Mouse (Mus musculus) bone marrow, adult 2 months (tissue): ENCODE results near the gene Mapk11. TPM values are rescaled to one million over a fixed set of nuclear protein-coding genes. Genes with fewer than 3 reads are reported as not detected.
A peak's percentile ranks its signal among the peaks of the same experiment; 100 is the strongest.

Experiments used
- H3K27ac ChIP-seq: fragments of 200-500 bp; 2 replicates; pipeline ENCODE4 v1.5.1; 2012; ENCODE audit warnings: low read depth, mild to moderate bottlenecking, control low read depth, inconsistent platforms, low read length; ENCODE audit not compliant: control insufficient read depth, poor library complexity, insufficient read depth
- H3K4me1 ChIP-seq: fragments of 200-500 bp; 2 replicates; pipeline ENCODE4 v1.6.1; 2011; ENCODE audit warnings: low read length; ENCODE audit not compliant: control insufficient read depth, insufficient read depth
- H3K4me3 ChIP-seq: fragments of 200-500 bp; replicated peaks from 2 replicates; pipeline ENCODE3; 2011; ENCODE audit warnings: mild to moderate bottlenecking, low read depth, low read length, control low read depth; ENCODE audit not compliant: control insufficient read depth
- CTCF ChIP-seq: fragments of 200-500 bp; IDR thresholded peaks from 2 replicates; pipeline ENCODE4 v1.5.1; 2011; ENCODE audit warnings: low read length, control low read depth; ENCODE audit not compliant: control insufficient read depth, insufficient read depth
- POLR2A ChIP-seq: fragments of 200-500 bp; IDR thresholded peaks from 2 replicates; pipeline ENCODE4 v1.6.1; 2011; ENCODE audit warnings: low read depth, mild to moderate bottlenecking, control low read depth, low read length, borderline replicate concordance; ENCODE audit not compliant: control insufficient read depth
- WGBS: fragments of 180-500 bp; shearing (Covaris S2); methylation state at CpG from one replicate; pipeline ENCODE4 v1.1.7; 2018; 5-methylcytosine and 5-hydroxymethylcytosine counted together
- polyA plus RNA-seq: library from polyadenylated mRNA; stranded (reverse); fragments of >200 nt; gene quantifications from 2 replicates; pipeline ENCODE4 v1.2.4, GENCODE M21; 2011; ENCODE audit warnings: low replicate concordance; ENCODE audit not compliant: missing spikeins, insufficient read depth, insufficient read length

The Mapk11 gene
- polyA plus RNA-seq, 1 experiment, result 7.6 TPM

DNA sequence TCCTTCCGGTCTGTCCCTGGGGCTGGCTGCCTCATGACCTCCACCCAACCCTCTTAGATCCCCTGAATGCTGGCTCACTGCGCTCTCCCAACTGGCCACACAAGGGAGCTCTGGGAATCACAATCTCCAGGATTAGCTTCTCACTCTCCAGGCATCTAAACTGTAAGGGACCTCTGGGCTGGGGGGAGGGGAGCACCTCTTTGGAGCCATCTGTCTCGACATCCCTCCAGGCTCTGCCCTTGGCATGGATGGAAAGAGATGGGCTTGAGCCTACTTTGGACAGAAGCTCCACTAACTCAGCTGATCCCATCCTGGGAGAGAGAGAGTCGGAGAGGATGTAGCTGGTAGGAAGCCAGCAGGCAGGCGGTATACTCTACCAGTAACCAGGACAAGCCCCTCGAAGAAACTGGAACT lies 32.9 kb upstream of the Mapk11 start:
- H3K4me3 ChIP-seq, result no peak overlapping the region
- 41% methylated on average over 6 of the region's 6 CpGs for WGBS
- H3K4me1 ChIP-seq, result peaks cover 4% of the 10 kb centered on the region; the same call in 1 of the 2 replicates
- TF ChIP-seq CTCF (no peak), POLR2A (no peak)
- no peak overlapping the region for H3K27ac ChIP-seq

DNA sequence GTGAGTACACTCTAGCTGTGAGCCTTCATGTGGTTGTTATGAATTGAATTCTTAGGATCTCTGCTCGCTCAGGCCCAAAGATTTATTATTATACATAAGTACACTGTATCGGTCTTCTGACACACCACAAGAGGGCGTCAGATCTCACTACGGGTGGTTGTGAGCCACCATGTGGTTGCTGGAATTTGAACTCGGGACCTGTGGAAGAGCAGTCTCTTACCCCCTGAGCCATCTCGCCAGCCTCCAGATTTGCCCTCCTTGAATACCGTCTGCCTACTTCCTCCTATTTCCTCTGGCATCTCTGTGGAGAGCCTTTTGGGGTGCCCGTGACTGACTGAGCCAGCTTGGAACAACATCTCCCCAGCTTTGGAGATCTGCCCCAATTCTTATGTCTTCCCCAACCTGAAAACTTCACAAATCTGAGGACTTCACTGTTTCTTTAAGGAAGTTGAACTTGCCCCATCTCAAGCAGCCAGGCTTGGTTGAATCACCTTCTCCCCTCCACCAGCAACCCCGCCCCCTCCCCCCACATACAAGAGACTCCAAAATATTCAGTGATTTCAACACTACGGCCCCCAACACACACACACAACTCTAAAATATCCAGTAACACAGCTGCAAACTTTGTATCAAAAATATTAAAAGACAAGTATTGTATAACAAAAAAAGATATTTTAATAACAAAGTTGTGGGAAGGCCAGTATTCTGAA lies 32.3 kb upstream of the Mapk11 start:
- 30% methylated on average over 10 of the region's 10 CpGs for WGBS
- H3K27ac ChIP-seq, result no peak overlapping the region
- peaks cover 4% of the 10 kb centered on the region for H3K4me1 ChIP-seq
- TF ChIP-seq POLR2A (no peak), CTCF (no peak)
- H3K4me3 ChIP-seq, result no peak overlapping the region

DNA sequence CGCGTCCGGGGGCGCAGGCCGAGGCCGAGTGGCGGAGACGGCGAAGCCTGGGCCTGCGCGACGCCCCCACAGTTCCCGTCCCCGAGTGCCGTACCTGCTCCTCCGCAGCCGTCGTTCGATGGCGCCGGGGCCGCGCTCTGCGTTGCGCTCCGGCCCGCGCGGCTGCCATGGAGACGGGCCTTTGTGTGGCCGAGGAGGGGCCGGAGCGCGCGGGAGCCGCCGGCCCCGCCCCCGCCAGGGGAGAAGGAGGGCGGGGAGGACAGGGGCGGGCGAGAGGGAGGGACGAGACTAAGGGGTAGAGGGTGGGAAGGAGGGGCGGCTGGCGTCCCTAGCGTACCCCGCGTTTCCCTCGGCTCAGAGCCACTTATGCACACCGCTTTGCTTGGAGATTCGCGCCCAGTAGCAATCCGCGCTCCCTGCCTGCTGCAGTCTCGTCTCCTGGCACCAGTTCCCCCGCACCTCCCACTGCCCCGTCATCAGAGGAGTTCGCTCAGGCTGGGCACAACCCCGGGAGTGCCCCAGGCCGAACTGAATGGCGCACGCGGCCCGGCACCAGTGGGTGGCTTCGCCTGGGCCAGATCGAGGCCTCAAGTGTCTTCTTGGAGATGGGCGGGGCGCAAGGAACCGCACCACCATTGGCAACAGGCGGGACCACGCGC lies 31.3 kb upstream of the Mapk11 start, which contains the start of gene Plxnb2:
Gene Plxnb2 (minus strand): TSS at position 218 of the 659 bp plus-strand sequence.
- TF ChIP-seq POLR2A, result peak; percentile 30; the same call in 1 of the 2 replicates
- no peak for TF ChIP-seq CTCF
- Histone ChIP-seq H3K4me1 (peaks cover 4% of the 10 kb centered on the region), H3K27ac (peak within 1 kb of the TSS; percentile 49), H3K4me3 (peak within 1 kb of the TSS; percentile 68)
- 1% methylated on average over 66 of the region's 72 CpGs for WGBS

DNA sequence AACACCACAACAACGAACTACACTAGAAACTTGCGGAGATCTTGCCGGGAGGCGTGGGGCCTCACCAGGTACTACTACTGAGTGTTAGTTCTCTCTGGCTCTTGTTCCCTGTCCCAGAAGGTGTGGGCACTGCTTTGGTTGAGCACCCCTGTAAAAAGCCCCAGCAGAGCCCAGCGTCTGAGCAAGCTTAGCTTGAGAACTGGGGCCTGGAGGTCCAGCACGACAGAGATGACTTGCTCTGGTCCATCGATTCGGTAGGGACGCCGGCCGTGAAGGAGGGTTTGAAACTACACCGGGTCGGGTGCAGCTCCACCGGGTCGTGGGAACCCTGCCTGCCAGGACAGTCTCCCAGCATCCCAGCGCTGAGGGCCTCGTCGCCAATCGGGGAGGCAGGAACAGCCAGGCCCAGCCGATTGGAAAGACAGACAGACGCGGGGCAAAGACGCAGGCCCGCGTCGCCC lies 30.7 kb upstream of the Mapk11 start:
- Histone ChIP-seq H3K4me1 (peaks cover 4% of the 10 kb centered on the region), H3K4me3 (peak overlapping the region; percentile 54), H3K27ac (peak overlapping the region; percentile 30)
- TF ChIP-seq CTCF (no peak), POLR2A (no peak)
- whole genome bisulfite sequencing, result 6% methylated on average over 26 of the region's 26 CpGs

DNA sequence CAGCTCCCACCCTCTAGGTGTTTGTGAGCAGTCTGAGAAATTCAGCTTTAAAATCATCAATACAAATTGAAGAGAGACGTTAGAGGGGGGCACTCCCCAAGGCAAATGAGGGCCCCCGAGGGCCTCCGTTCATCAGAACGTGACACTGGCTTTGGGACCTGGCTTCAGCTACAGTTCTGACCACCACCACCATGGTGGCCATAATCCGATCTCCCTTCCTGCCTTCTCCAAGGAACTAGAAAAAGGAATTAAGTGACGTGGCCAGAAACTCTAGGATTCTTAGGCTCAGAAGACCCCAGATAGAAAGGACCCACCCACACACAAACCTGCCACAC lies 30.2 kb upstream of the Mapk11 start:
- Histone ChIP-seq H3K27ac (peak overlapping the region; percentile 43; the same call in 1 of the 2 replicates), H3K4me1 (peaks cover 4% of the 10 kb centered on the region), H3K4me3 (peak overlapping the region; percentile 54)
- WGBS, result 39% methylated on average over 6 of the region's 6 CpGs
- TF ChIP-seq POLR2A (no peak), CTCF (no peak)

DNA sequence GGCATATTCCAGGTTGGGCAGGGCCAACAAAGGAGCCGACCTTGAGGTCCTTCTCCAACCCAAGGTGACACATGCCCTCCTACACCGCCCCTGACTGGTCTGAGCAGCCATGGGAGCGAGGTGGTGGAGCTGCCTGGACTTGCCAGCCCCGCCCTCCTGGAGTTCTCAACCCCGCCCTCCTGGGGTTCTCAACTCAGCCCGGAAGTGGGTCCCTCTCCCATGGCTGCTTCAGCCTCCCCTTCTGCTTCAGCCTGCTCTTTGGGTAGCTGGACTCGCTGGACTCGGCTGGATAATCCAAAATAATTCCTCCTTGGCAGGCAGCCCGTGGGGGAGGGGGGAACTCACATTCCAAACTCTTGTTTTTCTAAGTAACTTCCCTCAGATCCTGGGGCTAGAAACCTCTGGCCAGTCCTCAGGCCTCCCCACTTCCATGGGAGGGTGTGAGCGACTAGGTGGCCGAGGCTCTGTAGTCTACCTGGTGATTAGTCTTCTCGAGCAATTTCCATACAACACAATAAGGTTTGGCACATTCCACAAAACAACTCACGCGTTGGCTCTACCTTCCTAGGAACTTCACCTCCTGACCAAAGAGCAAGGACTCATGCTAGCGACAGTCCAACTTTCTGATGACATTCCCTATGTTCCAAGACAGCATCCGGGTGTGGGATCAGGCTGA lies 29.7 kb upstream of the Mapk11 start:
- H3K4me3 ChIP-seq, result peak overlapping the region; percentile 54
- WGBS, result 30% methylated on average over 16 of the region's 16 CpGs
- H3K4me1 ChIP-seq, result peaks cover 4% of the 10 kb centered on the region
- H3K27ac ChIP-seq, result peak overlapping the region; percentile 43
- TF ChIP-seq CTCF, result no peak
- TF ChIP-seq POLR2A, result no peak

DNA sequence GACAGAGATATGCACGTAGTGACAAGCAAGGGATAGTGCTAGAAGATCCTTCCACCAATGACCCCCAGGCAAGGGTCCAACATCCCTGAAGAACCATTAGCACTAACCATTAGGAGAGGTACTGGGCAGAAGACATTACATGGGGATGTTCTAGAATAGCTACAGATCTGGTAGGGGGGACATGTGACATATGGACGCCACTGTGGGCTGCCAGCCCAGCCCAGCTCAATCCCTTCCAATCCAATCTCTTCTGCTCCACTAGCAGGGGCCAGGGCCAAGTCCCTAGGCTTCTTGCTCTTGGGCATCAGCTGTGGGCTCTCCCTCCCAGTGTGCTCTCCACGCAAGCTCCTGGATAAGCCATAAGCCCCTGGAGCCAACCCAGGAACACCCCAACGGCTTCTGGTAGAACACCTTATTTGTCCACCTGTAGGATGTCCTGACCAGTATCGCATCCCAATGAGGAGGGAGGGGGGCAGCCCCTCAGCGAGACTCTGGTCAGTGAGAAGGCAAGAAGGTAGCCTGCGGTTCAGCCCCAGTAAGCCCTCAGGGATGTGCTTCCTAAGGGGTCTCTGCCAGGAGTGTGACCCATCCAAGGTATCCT lies 28.9 kb upstream of the Mapk11 start:
- TF ChIP-seq CTCF (no peak), POLR2A (no peak)
- WGBS, result 76% methylated on average over 7 of the region's 7 CpGs
- Histone ChIP-seq H3K27ac (peak overlapping the region; percentile 43; the same call in 1 of the 2 replicates), H3K4me1 (peaks cover 4% of the 10 kb centered on the region), H3K4me3 (no peak overlapping the region)
